Mouse (Mus musculus) neural tube, embryonic 10.5 days (tissue): ENCODE measurements at regions not wholly inside any gene's neighbourhood (a gene's known extent, or its start where the extent isn't known, plus 50 kb on each side); places are given as distances from the start of the nearest gene placed in this dataset.

Source experiments
- DNase-seq: peaks from one replicate; pipeline ENCODE4 v3.0.0-alpha.2; 2017; ENCODE audit warnings: low spot score; ENCODE audit errors: extremely low spot score

- no peak for DNase-seq
These were observed 85.7 kb upstream of the Rbpj start for GRCm38 (mm10) chr5:53380203-53380602.

- no peak for DNase-seq
These were observed 84.3 kb upstream of the Rbpj start for GRCm38 (mm10) chr5:53381492-53382199.

GRCm38 (mm10) chr5:53384026-53384425 lies 81.9 kb upstream of the Rbpj start:
- DNase-seq: no peak

GRCm38 (mm10) chr5:53385513-53386148 lies 80.3 kb upstream of the Rbpj start:
- no peak for DNase-seq

- no peak for DNase-seq
These were observed 72.4 kb upstream of the Rbpj start for GRCm38 (mm10) chr5:53393571-53393970.

- no peak for DNase-seq
These were observed 71.4 kb upstream of the Rbpj start for GRCm38 (mm10) chr5:53394560-53394959.

- no peak for DNase-seq
These were observed 67.4 kb upstream of the Rbpj start for GRCm38 (mm10) chr5:53398428-53399058.

- no peak for DNase-seq
These were observed 64.9 kb upstream of the Rbpj start for GRCm38 (mm10) chr5:53401093-53401492.

- DNase-seq: no peak
These were observed 63.9 kb upstream of the Rbpj start for GRCm38 (mm10) chr5:53402022-53402421.

GRCm38 (mm10) chr5:53402619-53403151 lies 63.3 kb upstream of the Rbpj start:
- no peak for DNase-seq

- no peak for DNase-seq
These were observed 60.0 kb upstream of the Rbpj start for GRCm38 (mm10) chr5:53405929-53406328.

- no peak for DNase-seq
These were observed 58.3 kb upstream of the Rbpj start for GRCm38 (mm10) chr5:53407646-53408045.

- DNase-seq: no peak
These were observed 57.7 kb upstream of the Rbpj start for GRCm38 (mm10) chr5:53408235-53408634.

- DNase-seq: no peak
These were observed 56.2 kb upstream of the Rbpj start for GRCm38 (mm10) chr5:53409740-53410139.

- no peak for DNase-seq
These were observed 53.4 kb upstream of the Rbpj start for GRCm38 (mm10) chr5:53412391-53413075.

GRCm38 (mm10) chr5:53413677-53414076 lies 52.3 kb upstream of the Rbpj start:
- no peak for DNase-seq

GRCm38 (mm10) chr5:53415472-53415871 lies 50.5 kb upstream of the Rbpj start:
- DNase-seq: no peak
